Mouse (Mus musculus) C2C12 (cell line): ENCODE results near the gene Scamp2. TPM values are rescaled to one million over a fixed set of nuclear protein-coding genes. Genes with fewer than 3 reads are reported as not detected.

Experiments
- H3K27me3 ChIP-seq: one replicate; pipeline ENCODE4 v1.6.1; 2011; ENCODE audit not compliant: control insufficient read depth, insufficient read depth, insufficient read length
- H3K36me3 ChIP-seq: one replicate; pipeline ENCODE4 v1.6.1; 2011; ENCODE audit not compliant: control insufficient read depth, insufficient read depth
- H3K4me3 ChIP-seq: one replicate; pipeline ENCODE4 v1.5.1; 2011; ENCODE audit warnings: mild to moderate bottlenecking, control low read depth; ENCODE audit not compliant: poor library complexity, insufficient read depth, severe bottlenecking
- H3K79me2 ChIP-seq: one replicate; pipeline ENCODE4 v1.6.1; 2011; ENCODE audit not compliant: control insufficient read depth, insufficient read depth
- H3K79me3 ChIP-seq: one replicate; pipeline ENCODE4 v1.6.1; 2011; ENCODE audit warnings: low read depth, control low read depth
- H3ac ChIP-seq: one replicate; pipeline ENCODE3; 2011; ENCODE audit warnings: low read depth; ENCODE audit not compliant: control insufficient read depth, insufficient read length
- CEBPB ChIP-seq: IDR thresholded peaks from one replicate; pipeline ENCODE4 v1.6.1; 2011; ENCODE audit warnings: low read depth, mild to moderate bottlenecking, control low read depth, moderate library complexity
- CTCF ChIP-seq: IDR thresholded peaks from one replicate; pipeline ENCODE4 v1.5.1; 2011; ENCODE audit not compliant: control insufficient read depth, insufficient read depth, insufficient read length
- FOSL1 ChIP-seq: IDR thresholded peaks from one replicate; pipeline ENCODE4 v1.8.0; 2011; ENCODE audit warnings: mild to moderate bottlenecking, low read length; ENCODE audit not compliant: poor library complexity, insufficient read depth, severe bottlenecking
- MAX ChIP-seq: IDR thresholded peaks from one replicate; pipeline ENCODE4 v1.6.1; 2011; ENCODE audit warnings: mild to moderate bottlenecking, control low read depth
- MYOD1 ChIP-seq: IDR thresholded peaks from one replicate; pipeline ENCODE4 v1.6.1; 2011; ENCODE audit warnings: low read depth; ENCODE audit not compliant: control insufficient read depth, insufficient read length
- MYOG ChIP-seq: IDR thresholded peaks from one replicate; pipeline ENCODE4 v1.6.1; 2011; ENCODE audit not compliant: control insufficient read depth, insufficient read length; ENCODE audit errors: extremely low read depth
- USF1 ChIP-seq: IDR thresholded peaks from one replicate; pipeline ENCODE4 v1.6.1; 2011; ENCODE audit warnings: low read depth, mild to moderate bottlenecking, control low read depth, moderate library complexity
- long read RNA-seq, 2 experiments: library from polyadenylated mRNA; unstranded; transcript quantifications; one replicate each; pipeline ENCODE4 v2.0.0; 2019 to 2020
- polyA plus RNA-seq: library from polyadenylated mRNA; unstranded; fragments of >200 nt; fragmentation: generic; extraction: Trizol; gene quantifications from one replicate; pipeline ENCODE4 v1.2.1, GENCODE M21; 2012; ENCODE audit warnings: missing spikeins

Scamp2 gene
- polyA plus RNA-seq = 22.5 TPM
- long read RNA-seq, experiment 1, transcript Scamp2-201 (9 exons, 2,340 nt) = major isoform, 70 of 82 reads
- long read RNA-seq, experiment 1, partial matches to known transcripts = 1 of 82 reads
- long read RNA-seq, experiment 1, other reads (novel, unspliced or antisense) = 11 of 82 reads
- long read RNA-seq, experiment 2, transcript Scamp2-201 (9 exons, 2,340 nt) = major isoform, 181 of 203 reads
- long read RNA-seq, experiment 2, partial matches to known transcripts = 4 of 203 reads
- long read RNA-seq, experiment 2, other reads (novel, unspliced or antisense) = 18 of 203 reads

DNA sequence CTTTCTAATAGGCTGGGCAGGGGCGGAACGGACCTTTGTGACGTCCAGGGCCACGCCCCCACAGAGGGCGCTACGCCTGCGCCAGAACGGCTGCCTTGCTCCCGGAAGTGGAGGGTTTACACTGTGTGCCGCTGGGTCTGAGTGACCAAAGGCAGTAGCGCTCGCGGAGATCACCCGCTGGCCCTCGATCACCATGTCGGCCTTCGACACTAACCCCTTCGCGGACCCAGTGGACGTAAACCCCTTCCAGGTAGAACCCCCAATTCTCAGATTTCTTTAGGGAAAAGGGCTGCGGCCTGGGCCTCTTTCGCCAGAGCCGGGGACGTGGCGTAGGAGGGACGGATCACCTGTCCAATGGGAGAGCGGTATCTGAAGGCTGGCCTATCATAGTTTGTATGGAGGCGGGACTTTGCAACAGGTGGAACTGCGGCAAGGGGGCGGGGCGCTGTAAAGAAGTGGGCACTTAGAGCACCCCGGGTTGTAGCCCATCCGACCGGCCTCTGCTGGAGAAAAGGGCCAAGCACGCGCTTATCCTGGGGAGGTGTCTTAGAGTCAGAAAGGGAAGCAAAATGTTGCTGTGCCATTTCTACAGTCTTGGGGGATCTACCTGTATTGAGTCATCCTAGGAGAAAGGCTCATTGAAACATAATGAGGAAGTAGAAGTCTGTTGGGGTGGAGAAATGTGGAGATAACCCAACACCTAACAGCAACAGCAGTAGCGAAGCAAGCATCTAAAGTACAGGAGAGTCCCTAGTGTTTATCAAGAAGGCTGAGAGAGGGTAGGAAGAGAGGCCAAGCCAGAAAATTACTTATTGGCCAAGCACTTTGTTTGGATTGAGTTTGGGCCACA, at the start of gene Scamp2:
TSS of gene Scamp2 (plus strand) at position 83 of the 850 bp plus-strand sequence.
- Histone ChIP-seq H3ac (peak within 1 kb of the TSS; percentile 56), H3K79me3 (peaks cover 3% of the 10 kb centered on the region), H3K79me2 (peaks cover 49% of the 10 kb centered on the region), H3K4me3 (peak within 1 kb of the TSS; percentile 42), H3K36me3 (no peaks in the 10 kb centered on the region), H3K27me3 (no peaks in the 10 kb centered on the region)
- TF ChIP-seq CEBPB (no peak), MAX (no peak), FOSL1 (no peak), USF1 (no peak), MYOD1 (no peak)

GRCm38 (mm10) chr9:57517113-57517512, 43.6 kb upstream of the Scamp2 start:
- Histone ChIP-seq H3ac (no peak overlapping the region), H3K27me3 (peaks cover 4% of the 10 kb centered on the region), H3K4me3 (no peak overlapping the region), H3K79me3 (peaks cover 7% of the 10 kb centered on the region), H3K36me3 (no peaks in the 10 kb centered on the region), H3K79me2 (peaks cover 10% of the 10 kb centered on the region)
- no peak for TF ChIP-seq CTCF
- no peak for TF ChIP-seq USF1
- no peak for TF ChIP-seq MYOD1
- TF ChIP-seq CEBPB = no peak
- no peak for TF ChIP-seq MYOG
- TF ChIP-seq FOSL1 = no peak
- no peak for TF ChIP-seq MAX

DNA sequence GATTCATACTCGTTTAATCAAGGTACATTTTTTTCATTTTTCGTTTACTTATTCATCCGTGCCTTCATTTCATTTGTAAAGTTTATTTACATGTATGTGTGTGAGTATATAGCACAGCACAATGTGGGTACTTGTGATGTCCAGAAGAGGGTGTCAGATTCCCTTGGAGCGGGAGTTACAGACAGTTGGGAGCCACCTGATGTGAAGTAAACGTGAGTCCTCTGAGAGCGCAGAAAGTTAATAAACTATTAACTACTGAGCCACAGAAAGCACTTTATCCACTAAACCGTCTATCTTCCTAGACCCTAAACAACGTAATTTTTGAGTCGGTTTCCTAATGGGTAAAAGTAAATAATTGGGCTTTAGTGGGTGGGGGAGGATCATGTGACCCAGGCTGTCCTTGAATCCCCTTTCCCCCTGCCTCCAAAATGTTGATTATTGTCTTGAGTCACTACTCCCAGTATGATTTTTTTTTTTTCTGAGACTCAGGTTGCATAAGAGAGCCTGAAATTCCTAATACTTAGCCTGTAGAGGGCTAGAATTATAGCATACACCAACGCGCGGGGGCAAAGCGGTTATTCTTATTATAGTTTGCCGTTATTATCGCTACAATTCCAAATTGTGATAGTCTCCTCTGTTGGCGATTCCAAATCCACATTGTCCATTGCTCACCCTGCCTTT, 40.2 kb upstream of the Scamp2 start:
- peak overlapping the region; percentile 64 for H3K4me3 ChIP-seq
- no peaks in the 10 kb centered on the region for H3K36me3 ChIP-seq
- H3K27me3 ChIP-seq = no peaks in the 10 kb centered on the region
- H3K79me2 ChIP-seq = peaks cover 44% of the 10 kb centered on the region
- TF ChIP-seq USF1 (peak; percentile 50), MAX (no peak)
- H3K79me3 ChIP-seq = peaks cover 40% of the 10 kb centered on the region
- H3ac ChIP-seq = no peak overlapping the region

GRCm38 (mm10) chr9:57521056-57521911, 39.5 kb upstream of the Scamp2 start, which contains the start of gene Cox5a:
Cox5a (plus strand) TSS chr9:57521274.
- peak within 1 kb of the TSS; percentile 89 for H3ac ChIP-seq
- H3K36me3 ChIP-seq = no peaks in the 10 kb centered on the region
- H3K79me2 ChIP-seq = peaks cover 52% of the 10 kb centered on the region
- TF ChIP-seq CEBPB (no peak), MAX (peak; percentile 94)
- H3K27me3 ChIP-seq = no peaks in the 10 kb centered on the region
- peaks cover 48% of the 10 kb centered on the region for H3K79me3 ChIP-seq
- peak within 1 kb of the TSS; percentile 64 for H3K4me3 ChIP-seq

- peaks cover 58% of the 10 kb centered on the region for H3K79me3 ChIP-seq
- no peak for TF ChIP-seq MAX
- no peak for TF ChIP-seq MYOD1
- no peak for TF ChIP-seq MYOG
- no peak for TF ChIP-seq FOSL1
- no peak for TF ChIP-seq USF1
- no peak for TF ChIP-seq CEBPB
- TF ChIP-seq CTCF = no peak
- peaks cover 62% of the 10 kb centered on the region for H3K79me2 ChIP-seq
- no peaks in the 10 kb centered on the region for H3K36me3 ChIP-seq
- H3ac ChIP-seq = peak overlapping the region; percentile 70
- H3K27me3 ChIP-seq = no peaks in the 10 kb centered on the region
- peak overlapping the region; percentile 64 for H3K4me3 ChIP-seq
Observed at GRCm38 (mm10) chr9:57522114-57522860, 38.5 kb upstream of the Scamp2 start.
